Mouse (Mus musculus) heart, embryonic 10.5 days (tissue): Measurements from ENCODE around the gene Ppp1r3g. TPM values are rescaled to one million over a fixed set of nuclear protein-coding genes. Genes with fewer than 3 reads are reported as not detected.

Experiments
- DNase-seq: peaks from one replicate; pipeline ENCODE4 v3.0.0-alpha.2; 2017; ENCODE audit warnings: low spot score
- H3K27ac ChIP-seq: fragments of 300-500 bp; sonication (generic); 2 replicates; pipeline ENCODE4 v1.5.1; 2016; ENCODE audit warnings: mild to moderate bottlenecking
- H3K27me3 ChIP-seq: fragments of 300-500 bp; sonication (generic); 2 replicates; pipeline ENCODE4 v1.6.1; 2016; ENCODE audit warnings: mild to moderate bottlenecking; ENCODE audit not compliant: poor library complexity, insufficient read depth, severe bottlenecking
- H3K36me3 ChIP-seq: fragments of 300-500 bp; sonication (generic); 2 replicates; pipeline ENCODE4 v1.6.1; 2016; ENCODE audit warnings: mild to moderate bottlenecking, moderate library complexity
- H3K4me1 ChIP-seq: fragments of 300-500 bp; sonication (generic); 2 replicates; pipeline ENCODE4 v1.6.1; 2016; ENCODE audit warnings: mild to moderate bottlenecking
- H3K4me3 ChIP-seq: fragments of 300-500 bp; sonication (generic); 2 replicates; pipeline ENCODE4 v1.5.1; 2016; ENCODE audit warnings: mild to moderate bottlenecking, moderate library complexity
- H3K9me3 ChIP-seq: fragments of 300-500 bp; sonication (generic); 2 replicates; pipeline ENCODE4 v1.6.1; 2016; ENCODE audit warnings: mild to moderate bottlenecking, moderate library complexity
- WGBS: fragments of 180-500 bp; shearing (Covaris S2); methylation state at CpG from one replicate; pipeline ENCODE4 v1.1.7; 2016; 5-methylcytosine and 5-hydroxymethylcytosine counted together
- polyA plus RNA-seq: library from polyadenylated mRNA; unstranded; fragments of >200 nt; fragmentation: Nextera tagmentation; extraction: Ambion mirVana; gene quantifications from 2 replicates; pipeline ENCODE4 v1.2.1, GENCODE M21; 2016

Gene Ppp1r3g
- polyA plus RNA-seq, 1 experiment from 2014 or later: 6.2 TPM

DNA sequence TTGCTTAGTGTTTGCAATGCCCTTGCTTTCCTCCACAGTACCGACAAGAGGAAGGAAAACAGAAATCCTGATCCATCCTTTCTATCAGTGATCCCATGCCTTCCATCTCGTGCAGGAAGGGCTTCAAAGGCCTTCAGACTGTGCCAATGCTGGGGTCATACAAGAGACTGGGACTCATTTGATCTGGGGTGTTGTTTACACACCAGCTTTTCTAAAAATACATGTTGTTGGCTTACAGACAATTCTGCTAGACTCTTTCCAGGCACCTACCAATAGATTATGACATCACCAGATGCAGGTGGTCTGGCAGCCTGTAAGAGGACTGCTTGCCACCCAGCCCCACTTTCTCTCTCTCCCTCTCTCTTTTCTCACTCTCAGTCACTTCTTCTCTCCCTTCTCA is 51.3 kb downstream of the Ppp1r3g start:
- H3K4me1 ChIP-seq: peaks cover 5% of the 10 kb centered on the region; the same call in 1 of the 2 replicates
- H3K27ac ChIP-seq: no peak overlapping the region
- DNase-seq: no peak
- H3K4me3 ChIP-seq: no peak overlapping the region
- 74% methylated on average over 2 of the region's 2 CpGs for WGBS
- H3K27me3 ChIP-seq: no peaks in the 10 kb centered on the region
- H3K9me3 ChIP-seq: no peaks in the 10 kb centered on the region
- no peaks in the 10 kb centered on the region for H3K36me3 ChIP-seq

DNA sequence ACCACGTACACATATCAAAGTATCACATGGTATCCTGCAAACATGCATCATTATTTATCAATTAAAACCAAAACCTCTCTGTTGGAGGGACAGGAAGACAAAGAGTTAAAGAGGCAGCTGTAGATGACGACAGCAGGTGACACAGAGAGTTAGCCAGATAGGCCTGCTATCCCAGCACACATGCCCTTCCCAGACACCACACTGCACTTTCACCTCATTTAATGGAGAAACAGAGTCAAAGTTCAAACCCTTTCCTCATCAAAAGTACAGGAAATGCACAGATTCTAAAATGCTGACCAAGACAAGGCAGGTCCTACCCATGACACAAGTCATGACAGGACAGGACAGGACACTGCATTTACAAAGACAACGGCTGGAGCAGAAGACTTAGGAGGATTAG is 57.0 kb downstream of the Ppp1r3g start:
- Histone ChIP-seq H3K4me1 (peaks cover 17% of the 10 kb centered on the region), H3K36me3 (no peaks in the 10 kb centered on the region), H3K27me3 (no peaks in the 10 kb centered on the region), H3K9me3 (no peaks in the 10 kb centered on the region), H3K4me3 (no peak overlapping the region), H3K27ac (no peak overlapping the region)
- 54% methylated on average over 3 of the region's 3 CpGs for WGBS
- no peak for DNase-seq

- H3K9me3 ChIP-seq: no peaks in the 10 kb centered on the region
- no peak overlapping the region for H3K4me3 ChIP-seq
- no peak overlapping the region for H3K27ac ChIP-seq
- DNase-seq: no peak
- H3K4me1 ChIP-seq: peaks cover 17% of the 10 kb centered on the region
- no peaks in the 10 kb centered on the region for H3K36me3 ChIP-seq
- 54% methylated on average over 2 of the region's 2 CpGs for WGBS
- H3K27me3 ChIP-seq: no peaks in the 10 kb centered on the region
Observed at GRCm38 (mm10) chr13:36018017-36018416, 59.4 kb downstream of the Ppp1r3g start.

DNA sequence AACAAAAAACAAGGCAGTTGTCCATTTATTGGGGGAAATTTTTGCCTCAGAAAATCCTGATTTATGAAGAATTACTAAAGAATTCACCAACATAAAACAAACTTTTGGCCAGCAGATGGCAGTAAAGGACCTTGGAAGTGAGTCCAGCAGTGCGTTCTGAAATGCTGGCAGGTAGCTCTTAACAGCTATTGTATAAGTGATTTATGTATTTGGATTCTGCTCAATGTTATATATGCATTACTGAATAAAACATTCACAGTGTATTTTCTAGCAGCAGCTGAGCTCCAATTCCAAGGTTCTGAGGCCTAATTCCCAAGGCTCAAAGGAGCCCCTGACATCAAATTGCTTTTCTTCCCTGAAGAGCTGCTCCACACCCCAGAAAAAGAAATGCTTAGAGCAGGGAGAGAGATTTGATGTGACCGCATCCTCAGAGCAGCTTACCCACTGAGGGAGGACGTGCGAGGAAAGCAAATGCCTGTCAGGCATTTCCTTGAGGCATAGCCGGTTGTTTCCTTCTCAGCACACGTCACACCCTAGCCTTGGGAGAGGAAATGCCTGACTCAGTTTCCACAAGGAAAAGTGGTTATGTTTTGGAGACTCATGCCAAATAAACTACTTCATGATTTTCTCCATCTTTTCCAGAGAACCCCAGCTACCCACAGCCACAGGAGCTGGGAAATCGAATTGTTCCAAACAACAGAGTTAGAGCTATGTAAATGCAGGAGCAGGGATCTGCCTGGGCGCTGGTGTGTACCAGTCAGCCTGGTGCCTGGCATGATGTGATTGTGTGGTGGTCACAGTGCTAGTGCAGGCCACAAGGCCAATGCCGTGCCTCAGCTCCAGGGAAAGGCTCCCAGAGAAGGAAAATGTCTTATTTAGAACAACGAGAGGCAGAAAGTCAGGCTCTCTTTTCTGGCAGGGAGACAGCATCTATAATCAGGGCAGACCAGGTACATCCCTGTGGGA is 61.0 kb downstream of the Ppp1r3g start:
- no peaks in the 10 kb centered on the region for H3K27me3 ChIP-seq
- H3K9me3 ChIP-seq: no peaks in the 10 kb centered on the region
- no peaks in the 10 kb centered on the region for H3K36me3 ChIP-seq
- WGBS: 58% methylated on average over 10 of the region's 10 CpGs
- H3K27ac ChIP-seq: no peak overlapping the region
- DNase-seq: no peak
- peaks cover 17% of the 10 kb centered on the region for H3K4me1 ChIP-seq
- H3K4me3 ChIP-seq: no peak overlapping the region

Other genes starting within 250 kb of the Ppp1r3g start
- 16.6 and 21.9 TPM in 2 replicates for gene Rpp40, start 52.5 kb upstream of the Ppp1r3g start, polyA plus RNA-seq
- 35.8 and 46.4 TPM in 2 replicates for gene Fars2, start 158.6 kb downstream of the Ppp1r3g start, polyA plus RNA-seq
- gene Lyrm4, start 158.7 kb downstream of the Ppp1r3g start, polyA plus RNA-seq: 24.5 and 27.3 TPM in 2 replicates